Mouse (Mus musculus): ENCODE measurements around the gene Tbc1d20. TPM values are rescaled to one million over a fixed set of nuclear protein-coding genes. Genes with fewer than 3 reads are reported as not detected.

Tbc1d20 gene
- polyA plus RNA-seq, 1 experiment from 2014 or later: 32.2 TPM

GRCm38 (mm10) chr2:152332101-152332825 lies 38.6 kb downstream of the Tbc1d20 start, which contains the start of gene Rbck1:
Rbck1 (minus strand) TSS chr2:152332653.
- no peaks in the 10 kb centered on the region for H3K9me3 ChIP-seq (ENCODE audit: control insufficient read depth, low read length)
- DNase-seq (ENCODE audit: low spot score) (peak; percentile 94), ATAC-seq (ENCODE audit: low read depth) (peak; percentile 96)
- H3K9ac ChIP-seq (ENCODE audit: low read depth, low read length): peak within 1 kb of the TSS; percentile 91
- H3K4me1 ChIP-seq (ENCODE audit: control insufficient read depth, insufficient read depth, low read length): peaks cover 11% of the 10 kb centered on the region
- H3K36me3 ChIP-seq (ENCODE audit: control insufficient read depth, insufficient read depth, low read length): peaks cover 25% of the 10 kb centered on the region
- no peaks in the 10 kb centered on the region for H3K27me3 ChIP-seq (replicated peaks; ENCODE audit: control insufficient read depth, insufficient read depth, low read length)
- WGBS: 0% methylated on average over 25 of the region's 54 CpGs
- H3K4me2 ChIP-seq (ENCODE audit: low read depth, low read length): peak within 1 kb of the TSS; percentile 87
- H3K4me3 ChIP-seq (ENCODE audit: low read depth, low read length): peak within 1 kb of the TSS; percentile 81
- H3K27ac ChIP-seq (replicated peaks; ENCODE audit: low read depth, low read length): peak within 1 kb of the TSS; percentile 86

- WGBS: 72% methylated on average over 4 of the region's 4 CpGs
- H3K4me2 ChIP-seq (ENCODE audit: low read depth, low read length): peak overlapping the region; percentile 87; the same call in 1 of the 2 replicates
- no peak overlapping the region for H3K4me3 ChIP-seq (ENCODE audit: low read depth, low read length)
- H3K9me3 ChIP-seq (ENCODE audit: control insufficient read depth, low read length): no peaks in the 10 kb centered on the region
- no peaks in the 10 kb centered on the region for H3K27me3 ChIP-seq (replicated peaks; ENCODE audit: control insufficient read depth, insufficient read depth, low read length)
- peaks cover 11% of the 10 kb centered on the region for H3K4me1 ChIP-seq (ENCODE audit: control insufficient read depth, insufficient read depth, low read length)
- DNase-seq (ENCODE audit: low spot score) (no peak), ATAC-seq (ENCODE audit: low read depth) (no peak)
- H3K36me3 ChIP-seq (ENCODE audit: control insufficient read depth, insufficient read depth, low read length): peaks cover 16% of the 10 kb centered on the region; the same call in 1 of the 2 replicates
- H3K9ac ChIP-seq (ENCODE audit: low read depth, low read length): 0 out of 2 replicates have a peak overlapping the region, but pooled peaks have one; percentile 5
- no peak overlapping the region for H3K27ac ChIP-seq (replicated peaks; ENCODE audit: low read depth, low read length)
Observed at GRCm38 (mm10) chr2:152333345-152334006, 39.8 kb downstream of the Tbc1d20 start.

GRCm38 (mm10) chr2:152335289-152335820 lies 41.7 kb downstream of the Tbc1d20 start:
- ATAC-seq (ENCODE audit: low read depth): no peak
- 64% methylated on average over 10 of the region's 11 CpGs for WGBS

GRCm38 (mm10) chr2:152336856-152337255 lies 43.2 kb downstream of the Tbc1d20 start:
- no peak overlapping the region for H3K27ac ChIP-seq (replicated peaks; ENCODE audit: low read depth, low read length)
- DNase-seq (ENCODE audit: low spot score): no peak
- H3K4me2 ChIP-seq (ENCODE audit: low read depth, low read length): no peak overlapping the region
- H3K36me3 ChIP-seq (ENCODE audit: control insufficient read depth, insufficient read depth, low read length): no peaks in the 10 kb centered on the region
- no peaks in the 10 kb centered on the region for H3K27me3 ChIP-seq (replicated peaks; ENCODE audit: control insufficient read depth, insufficient read depth, low read length)
- H3K4me1 ChIP-seq (ENCODE audit: control insufficient read depth, insufficient read depth, low read length): no peaks in the 10 kb centered on the region
- no peaks in the 10 kb centered on the region for H3K9me3 ChIP-seq (ENCODE audit: control insufficient read depth, low read length)
- ATAC-seq (ENCODE audit: low read depth): no peak
- 67% methylated on average over 1 of the region's 1 CpGs for WGBS
- no peak overlapping the region for H3K4me3 ChIP-seq (ENCODE audit: low read depth, low read length)
- H3K9ac ChIP-seq (ENCODE audit: low read depth, low read length): no peak overlapping the region

More at GRCm38 (mm10) chr2:152335289-152335820, 41.7 kb downstream of the Tbc1d20 start:
- H3K36me3 ChIP-seq (ENCODE audit: control insufficient read depth, insufficient read depth, low read length): no peaks in the 10 kb centered on the region
- H3K27me3 ChIP-seq (replicated peaks; ENCODE audit: control insufficient read depth, insufficient read depth, low read length): no peaks in the 10 kb centered on the region
- peaks cover 10% of the 10 kb centered on the region for H3K4me1 ChIP-seq (ENCODE audit: control insufficient read depth, insufficient read depth, low read length)
- H3K4me2 ChIP-seq (ENCODE audit: low read depth, low read length): no peak overlapping the region
- H3K9ac ChIP-seq (ENCODE audit: low read depth, low read length): no peak overlapping the region
- DNase-seq (ENCODE audit: low spot score): no peak
- no peak overlapping the region for H3K4me3 ChIP-seq (ENCODE audit: low read depth, low read length)
- no peak overlapping the region for H3K27ac ChIP-seq (replicated peaks; ENCODE audit: low read depth, low read length)
- H3K9me3 ChIP-seq (ENCODE audit: control insufficient read depth, low read length): no peaks in the 10 kb centered on the region

GRCm38 (mm10) chr2:152337591-152338212 lies 44.1 kb downstream of the Tbc1d20 start:
- no peak overlapping the region for H3K4me3 ChIP-seq (ENCODE audit: low read depth, low read length)
- no peak overlapping the region for H3K4me2 ChIP-seq (ENCODE audit: low read depth, low read length)

GRCm38 (mm10) chr2:152338319-152338718 lies 44.7 kb downstream of the Tbc1d20 start:
- Histone ChIP-seq H3K4me2 (ENCODE audit: low read depth, low read length) (no peak overlapping the region), H3K9ac (ENCODE audit: low read depth, low read length) (no peak overlapping the region), H3K36me3 (ENCODE audit: control insufficient read depth, insufficient read depth, low read length) (no peaks in the 10 kb centered on the region), H3K27me3 (replicated peaks; ENCODE audit: control insufficient read depth, insufficient read depth, low read length) (no peaks in the 10 kb centered on the region), H3K4me3 (ENCODE audit: low read depth, low read length) (no peak overlapping the region), H3K4me1 (ENCODE audit: control insufficient read depth, insufficient read depth, low read length) (no peaks in the 10 kb centered on the region), H3K27ac (replicated peaks; ENCODE audit: low read depth, low read length) (no peak overlapping the region), H3K9me3 (ENCODE audit: control insufficient read depth, low read length) (no peaks in the 10 kb centered on the region)
- 66% methylated on average over 13 of the region's 13 CpGs for WGBS
- DNase-seq (ENCODE audit: low spot score) (no peak), ATAC-seq (ENCODE audit: low read depth) (no peak)

More at GRCm38 (mm10) chr2:152337591-152338212, 44.1 kb downstream of the Tbc1d20 start:
- ATAC-seq (ENCODE audit: low read depth) (no peak), DNase-seq (ENCODE audit: low spot score) (no peak)
- H3K27me3 ChIP-seq (replicated peaks; ENCODE audit: control insufficient read depth, insufficient read depth, low read length): no peaks in the 10 kb centered on the region
- no peaks in the 10 kb centered on the region for H3K36me3 ChIP-seq (ENCODE audit: control insufficient read depth, insufficient read depth, low read length)
- no peaks in the 10 kb centered on the region for H3K4me1 ChIP-seq (ENCODE audit: control insufficient read depth, insufficient read depth, low read length)
- 82% methylated on average over 11 of the region's 11 CpGs for WGBS
- H3K27ac ChIP-seq (replicated peaks; ENCODE audit: low read depth, low read length): no peak overlapping the region
- no peaks in the 10 kb centered on the region for H3K9me3 ChIP-seq (ENCODE audit: control insufficient read depth, low read length)
- H3K9ac ChIP-seq (ENCODE audit: low read depth, low read length): no peak overlapping the region

- no peak overlapping the region for H3K9ac ChIP-seq (ENCODE audit: low read depth, low read length)
- no peak for ATAC-seq (ENCODE audit: low read depth)
- 85% methylated on average over 22 of the region's 22 CpGs for WGBS
- no peak overlapping the region for H3K4me2 ChIP-seq (ENCODE audit: low read depth, low read length)
- no peaks in the 10 kb centered on the region for H3K36me3 ChIP-seq (ENCODE audit: control insufficient read depth, insufficient read depth, low read length)
- H3K27ac ChIP-seq (replicated peaks; ENCODE audit: low read depth, low read length): no peak overlapping the region
- no peak overlapping the region for H3K4me3 ChIP-seq (ENCODE audit: low read depth, low read length)
- H3K4me1 ChIP-seq (ENCODE audit: control insufficient read depth, insufficient read depth, low read length): no peaks in the 10 kb centered on the region
- no peak for DNase-seq (ENCODE audit: low spot score)
- no peaks in the 10 kb centered on the region for H3K9me3 ChIP-seq (ENCODE audit: control insufficient read depth, low read length)
- no peaks in the 10 kb centered on the region for H3K27me3 ChIP-seq (replicated peaks; ENCODE audit: control insufficient read depth, insufficient read depth, low read length)
Observed at GRCm38 (mm10) chr2:152339631-152340179, 46.1 kb downstream of the Tbc1d20 start.
